Mouse (Mus musculus) thymus, adult 2 months (tissue): ENCODE results near the gene Wnk2. TPM values are rescaled to one million over a fixed set of nuclear protein-coding genes. Genes with fewer than 3 reads are reported as not detected.

Experiments
- DNase-seq: peaks from one replicate; pipeline ENCODE4 v3.0.0; 2021
- H3K27ac ChIP-seq: fragments of 200-500 bp; 2 replicates; pipeline ENCODE4 v1.5.1; 2012; ENCODE audit warnings: low read length, control low read depth; ENCODE audit not compliant: control insufficient read depth, insufficient read depth
- H3K27me3 ChIP-seq: fragments of 200-500 bp; 2 replicates; pipeline ENCODE4 v1.6.1; 2012; ENCODE audit warnings: mild to moderate bottlenecking, low read length, moderate library complexity, mixed read lengths; ENCODE audit not compliant: control insufficient read depth, insufficient read depth
- H3K36me3 ChIP-seq: fragments of 200-500 bp; 2 replicates; pipeline ENCODE4 v1.6.1; 2012; ENCODE audit warnings: mild to moderate bottlenecking, low read length, moderate library complexity; ENCODE audit not compliant: control insufficient read depth, insufficient read depth
- H3K4me1 ChIP-seq: fragments of 200-500 bp; replicated peaks from 2 replicates; pipeline ENCODE4 v1.6.1; 2012; ENCODE audit warnings: low read length; ENCODE audit not compliant: control insufficient read depth, insufficient read depth
- H3K4me3 ChIP-seq: fragments of 200-500 bp; 2 replicates; pipeline ENCODE4 v1.5.1; 2012; ENCODE audit warnings: mild to moderate bottlenecking, low read length, control low read depth, moderate library complexity; ENCODE audit not compliant: control insufficient read depth, insufficient read depth
- CTCF ChIP-seq: fragments of 200-500 bp; IDR thresholded peaks from 2 replicates; pipeline ENCODE4 v1.5.1; 2012; ENCODE audit warnings: mild to moderate bottlenecking, control low read depth, low read length, moderate library complexity, borderline replicate concordance; ENCODE audit not compliant: control insufficient read depth, poor library complexity, insufficient read depth; ENCODE audit errors: extremely low read depth
- POLR2A ChIP-seq: fragments of 200-500 bp; IDR thresholded peaks from 2 replicates; pipeline ENCODE4 v1.6.1; 2012; ENCODE audit warnings: mild to moderate bottlenecking, low read length, control low read depth, moderate library complexity; ENCODE audit not compliant: control insufficient read depth, poor library complexity, insufficient read depth; ENCODE audit errors: extremely low read depth
- WGBS: fragments of 180-500 bp; shearing (Covaris S2); methylation state at CpG from one replicate; pipeline ENCODE4 v1.1.7; 2018; 5-methylcytosine and 5-hydroxymethylcytosine counted together
- polyA plus RNA-seq: library from polyadenylated mRNA; depleted of rRNA; stranded (reverse); fragments of >200 nt; gene quantifications from 2 replicates; pipeline ENCODE4 v1.2.3, GENCODE M21; 2012

The Wnk2 gene
- polyA plus RNA-seq, 1 experiment = 3.9 TPM

GRCm38 (mm10) chr13:49036928-49037574 lies 110.8 kb downstream of the Wnk2 start:
- TF ChIP-seq POLR2A (no peak), CTCF (no peak)
- Histone ChIP-seq H3K27ac (no peak overlapping the region), H3K36me3 (no peaks in the 10 kb centered on the region), H3K27me3 (no peaks in the 10 kb centered on the region), H3K4me1 (no peaks in the 10 kb centered on the region), H3K4me3 (no peak overlapping the region)
- 98% methylated on average over 7 of the region's 7 CpGs for WGBS
- no peak for DNase-seq

GRCm38 (mm10) chr13:49036436-49036835 lies 111.4 kb downstream of the Wnk2 start:
- TF ChIP-seq CTCF = no peak
- no peak for TF ChIP-seq POLR2A
- Histone ChIP-seq H3K4me3 (no peak overlapping the region), H3K27ac (no peak overlapping the region), H3K4me1 (no peaks in the 10 kb centered on the region), H3K27me3 (no peaks in the 10 kb centered on the region), H3K36me3 (no peaks in the 10 kb centered on the region)
- DNase-seq = no peak
- 95% methylated on average over 4 of the region's 4 CpGs for WGBS

- 95% methylated on average over 2 of the region's 2 CpGs for WGBS
- no peak overlapping the region for H3K4me3 ChIP-seq
- no peaks in the 10 kb centered on the region for H3K27me3 ChIP-seq
- no peaks in the 10 kb centered on the region for H3K4me1 ChIP-seq
- no peak for DNase-seq
- TF ChIP-seq POLR2A = no peak
- TF ChIP-seq CTCF = no peak
- H3K27ac ChIP-seq = no peak overlapping the region
- no peaks in the 10 kb centered on the region for H3K36me3 ChIP-seq
Observed at GRCm38 (mm10) chr13:49031029-49031428, 116.8 kb downstream of the Wnk2 start.

GRCm38 (mm10) chr13:49028757-49029539 lies 118.9 kb downstream of the Wnk2 start:
- 86% methylated on average over 8 of the region's 8 CpGs for WGBS
- no peaks in the 10 kb centered on the region for H3K27me3 ChIP-seq
- peaks cover 3% of the 10 kb centered on the region for H3K4me1 ChIP-seq
- TF ChIP-seq CTCF = no peak
- no peak for TF ChIP-seq POLR2A
- no peak overlapping the region for H3K27ac ChIP-seq
- DNase-seq = no peak
- H3K4me3 ChIP-seq = no peak overlapping the region
- no peaks in the 10 kb centered on the region for H3K36me3 ChIP-seq

GRCm38 (mm10) chr13:49027057-49027456 lies 120.8 kb downstream of the Wnk2 start:
- Histone ChIP-seq H3K27ac (no peak overlapping the region), H3K4me3 (no peak overlapping the region), H3K36me3 (no peaks in the 10 kb centered on the region), H3K4me1 (peaks cover 3% of the 10 kb centered on the region), H3K27me3 (no peaks in the 10 kb centered on the region)
- TF ChIP-seq POLR2A (no peak), CTCF (no peak)
- WGBS = 95% methylated on average over 8 of the region's 8 CpGs
- no peak for DNase-seq

- WGBS = 52% methylated on average over 1 of the region's 1 CpGs
Observed at GRCm38 (mm10) chr13:49025521-49025920, 122.3 kb downstream of the Wnk2 start.

GRCm38 (mm10) chr13:49024763-49025162 lies 123.1 kb downstream of the Wnk2 start:
- no peak for DNase-seq
- no peaks in the 10 kb centered on the region for H3K27me3 ChIP-seq
- H3K36me3 ChIP-seq = no peaks in the 10 kb centered on the region
- H3K4me3 ChIP-seq = no peak overlapping the region
- TF ChIP-seq POLR2A (no peak), CTCF (no peak)
- 42% methylated on average over 12 of the region's 12 CpGs for WGBS
- H3K4me1 ChIP-seq = peaks cover 3% of the 10 kb centered on the region
- H3K27ac ChIP-seq = no peak overlapping the region

More at GRCm38 (mm10) chr13:49025521-49025920, 122.3 kb downstream of the Wnk2 start:
- Histone ChIP-seq H3K27ac (no peak overlapping the region), H3K36me3 (no peaks in the 10 kb centered on the region), H3K27me3 (no peaks in the 10 kb centered on the region), H3K4me3 (no peak overlapping the region), H3K4me1 (peaks cover 3% of the 10 kb centered on the region)
- DNase-seq = no peak
- TF ChIP-seq POLR2A = no peak
- no peak for TF ChIP-seq CTCF
